Mouse (Mus musculus): ENCODE measurements around the gene Npas2. TPM values are rescaled to one million over a fixed set of nuclear protein-coding genes. Genes with fewer than 3 reads are reported as not detected.

Npas2 gene
- total and polyA plus RNA-seq, 3 experiments, result 1.8 to 10.0 (median 3.7) TPM

GRCm38 (mm10) chr1:39340156-39340555 lies 146.6 kb downstream of the Npas2 start:
- intact Hi-C loops (cut with DNase I), result loop anchor here (1.0 to 5.0 kb wide), 3 partner anchors 143 to 339 kb away; no protein-coding TSS in a partner anchor
- 43% methylated on average over 6 of the region's 6 CpGs for WGBS
- no peak overlapping the region for H3K4me3 ChIP-seq
- no peak overlapping the region for H3K9ac ChIP-seq (ENCODE audit: low read depth, low read length)
- H3K27me3 ChIP-seq (ENCODE audit: control insufficient read depth, insufficient read depth, low read length), result no peaks in the 10 kb centered on the region
- TF ChIP-seq POLR2A (IDR thresholded peaks at IDR 0.05; ENCODE audit: insufficient read depth, low read depth, low read length) (no peak), EP300 (IDR thresholded peaks at IDR 0.05; ENCODE audit: insufficient read depth, low read depth, low read length) (no peak)
- H3K4me1 ChIP-seq (ENCODE audit: control insufficient read depth, insufficient read depth, low read length), result no peaks in the 10 kb centered on the region
- no peak overlapping the region for H3K27ac ChIP-seq
- no peak for DNase-seq
- no peaks in the 10 kb centered on the region for H3K79me2 ChIP-seq (replicated peaks; ENCODE audit: control insufficient read depth, insufficient read depth, low read length)
- no peaks in the 10 kb centered on the region for H3K36me3 ChIP-seq (ENCODE audit: control insufficient read depth, insufficient read depth, low read length)

DNA sequence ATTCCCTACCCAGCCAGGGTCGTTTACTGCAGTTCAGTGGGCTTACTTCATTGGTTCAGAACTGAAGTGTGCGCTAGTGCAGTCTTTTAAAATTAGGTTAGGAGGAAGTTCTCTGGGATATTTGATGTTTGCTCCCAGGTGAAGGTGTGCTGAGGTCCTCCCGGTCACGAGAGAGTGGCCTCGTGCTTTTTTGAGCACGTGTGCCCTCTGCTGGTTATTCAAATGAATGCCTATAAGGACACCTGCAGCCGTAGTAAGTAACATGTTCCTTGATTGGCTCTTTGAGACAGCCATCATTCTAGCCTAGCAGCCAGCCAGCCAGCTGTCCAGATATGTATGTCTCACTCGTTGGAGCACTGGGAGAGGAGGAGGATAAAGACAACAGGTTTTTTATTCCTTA lies 147.1 kb downstream of the Npas2 start:
- Histone ChIP-seq H3K27ac (no peak overlapping the region), H3K4me3 (no peak overlapping the region), H3K36me3 (ENCODE audit: control insufficient read depth, insufficient read depth, low read length) (no peaks in the 10 kb centered on the region), H3K27me3 (ENCODE audit: control insufficient read depth, insufficient read depth, low read length) (no peaks in the 10 kb centered on the region), H3K4me1 (ENCODE audit: control insufficient read depth, insufficient read depth, low read length) (no peaks in the 10 kb centered on the region), H3K9ac (ENCODE audit: low read depth, low read length) (no peak overlapping the region), H3K79me2 (replicated peaks; ENCODE audit: control insufficient read depth, insufficient read depth, low read length) (no peaks in the 10 kb centered on the region)
- intact Hi-C loops (cut with DNase I), result loop anchor here (1.0 to 5.0 kb wide), 3 partner anchors 143 to 340 kb away; no protein-coding TSS in a partner anchor
- DNase-seq, result peak; percentile 42 to 54
- WGBS, result 19% methylated on average over 8 of the region's 8 CpGs
- TF ChIP-seq EP300 (IDR thresholded peaks at IDR 0.05; ENCODE audit: insufficient read depth, low read depth, low read length) (0 out of 2 replicates have a peak, but pooled peaks have one; percentile 46), CTCF (IDR thresholded peaks at IDR 0.05) (peak; percentile 86), POLR2A (IDR thresholded peaks at IDR 0.05; ENCODE audit: insufficient read depth, low read depth, low read length) (no peak)

DNA sequence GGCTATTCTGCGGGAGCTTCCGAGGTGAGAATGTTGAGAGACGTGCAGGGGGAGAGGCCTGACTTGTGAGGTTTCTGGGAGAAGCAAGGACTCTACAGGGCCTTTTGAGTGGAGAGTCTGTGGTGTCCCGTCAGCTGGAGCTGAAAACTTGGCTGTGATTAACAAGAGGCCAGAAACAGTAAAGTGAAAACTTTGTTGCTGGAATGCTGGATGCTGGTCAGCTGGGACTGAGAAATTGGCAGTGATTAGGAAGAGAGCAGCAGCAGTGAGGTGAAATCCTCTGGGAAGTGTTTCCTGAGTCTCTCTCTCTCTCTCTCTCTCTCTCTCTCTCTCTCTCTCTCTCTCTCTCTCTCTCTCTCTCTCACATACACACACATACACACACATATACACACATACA lies 148.3 kb downstream of the Npas2 start:
- no peak overlapping the region for H3K27ac ChIP-seq
- no peak overlapping the region for H3K9ac ChIP-seq (ENCODE audit: low read depth, low read length)
- no peak overlapping the region for H3K4me3 ChIP-seq
- intact Hi-C loops (cut with DNase I), result loop anchor here (2.0 to 5.0 kb wide), 2 partner anchors 145 to 341 kb away; no protein-coding TSS in a partner anchor
- WGBS, result 74% methylated on average over 4 of the region's 4 CpGs
- no peak for TF ChIP-seq POLR2A (IDR thresholded peaks at IDR 0.05; ENCODE audit: insufficient read depth, low read depth, low read length)
- no peak for TF ChIP-seq EP300 (IDR thresholded peaks at IDR 0.05; ENCODE audit: insufficient read depth, low read depth, low read length)
- TF ChIP-seq CTCF (IDR thresholded peaks at IDR 0.05), result no peak
- no peaks in the 10 kb centered on the region for H3K27me3 ChIP-seq (ENCODE audit: control insufficient read depth, insufficient read depth, low read length)
- no peaks in the 10 kb centered on the region for H3K36me3 ChIP-seq (ENCODE audit: control insufficient read depth, insufficient read depth, low read length)
- no peaks in the 10 kb centered on the region for H3K79me2 ChIP-seq (replicated peaks; ENCODE audit: control insufficient read depth, insufficient read depth, low read length)
- DNase-seq, result peak in 1 of 2 experiments; percentile 41
- H3K4me1 ChIP-seq (ENCODE audit: control insufficient read depth, insufficient read depth, low read length), result no peaks in the 10 kb centered on the region

- Histone ChIP-seq H3K79me2 (replicated peaks; ENCODE audit: control insufficient read depth, insufficient read depth, low read length) (no peaks in the 10 kb centered on the region), H3K36me3 (ENCODE audit: control insufficient read depth, insufficient read depth, low read length) (no peaks in the 10 kb centered on the region), H3K4me1 (ENCODE audit: control insufficient read depth, insufficient read depth, low read length) (no peaks in the 10 kb centered on the region), H3K27me3 (ENCODE audit: control insufficient read depth, insufficient read depth, low read length) (no peaks in the 10 kb centered on the region), H3K27ac (no peak overlapping the region), H3K4me3 (no peak overlapping the region), H3K9ac (ENCODE audit: low read depth, low read length) (no peak overlapping the region)
- intact Hi-C loops (cut with DNase I), result loop anchor here (5.0 kb wide), 1 partner anchor 146 kb away; no protein-coding TSS in a partner anchor
- WGBS, result 79% methylated on average over 5 of the region's 5 CpGs
- TF ChIP-seq CTCF (IDR thresholded peaks at IDR 0.05) (no peak), POLR2A (IDR thresholded peaks at IDR 0.05; ENCODE audit: insufficient read depth, low read depth, low read length) (no peak), EP300 (IDR thresholded peaks at IDR 0.05; ENCODE audit: insufficient read depth, low read depth, low read length) (no peak)
- no peak for DNase-seq
Observed at GRCm38 (mm10) chr1:39343242-39343641, 149.7 kb downstream of the Npas2 start.

GRCm38 (mm10) chr1:39344981-39345600 lies 151.6 kb downstream of the Npas2 start:
- Histone ChIP-seq H3K4me1 (ENCODE audit: control insufficient read depth, insufficient read depth, low read length) (peaks cover 1% of the 10 kb centered on the region), H3K27me3 (ENCODE audit: control insufficient read depth, insufficient read depth, low read length) (no peaks in the 10 kb centered on the region), H3K27ac (no peak overlapping the region), H3K79me2 (replicated peaks; ENCODE audit: control insufficient read depth, insufficient read depth, low read length) (no peaks in the 10 kb centered on the region), H3K9ac (ENCODE audit: low read depth, low read length) (no peak overlapping the region), H3K4me3 (no peak overlapping the region), H3K36me3 (ENCODE audit: control insufficient read depth, insufficient read depth, low read length) (no peaks in the 10 kb centered on the region)
- DNase-seq, result no peak
- intact Hi-C loops (cut with DNase I), result loop anchor here (5.0 kb wide), 1 partner anchor 148 kb away; no protein-coding TSS in a partner anchor
- WGBS, result 66% methylated on average over 21 of the region's 21 CpGs
- TF ChIP-seq CTCF (IDR thresholded peaks at IDR 0.05) (peak; percentile 29), EP300 (IDR thresholded peaks at IDR 0.05; ENCODE audit: insufficient read depth, low read depth, low read length) (no peak)

GRCm38 (mm10) chr1:39349001-39349400 lies 155.5 kb downstream of the Npas2 start:
- no peaks in the 10 kb centered on the region for H3K79me2 ChIP-seq (replicated peaks; ENCODE audit: control insufficient read depth, insufficient read depth, low read length)
- H3K9ac ChIP-seq (ENCODE audit: low read depth, low read length), result no peak overlapping the region
- TF ChIP-seq EP300 (IDR thresholded peaks at IDR 0.05; ENCODE audit: insufficient read depth, low read depth, low read length) (no peak), CTCF (IDR thresholded peaks at IDR 0.05) (no peak), POLR2A (IDR thresholded peaks at IDR 0.05; ENCODE audit: insufficient read depth, low read depth, low read length) (no peak)
- intact Hi-C loops (cut with DNase I), result no loop called here
- peaks cover 1% of the 10 kb centered on the region for H3K4me1 ChIP-seq (ENCODE audit: control insufficient read depth, insufficient read depth, low read length)
- no peaks in the 10 kb centered on the region for H3K36me3 ChIP-seq (ENCODE audit: control insufficient read depth, insufficient read depth, low read length)
- H3K27me3 ChIP-seq (ENCODE audit: control insufficient read depth, insufficient read depth, low read length), result no peaks in the 10 kb centered on the region
- no peak overlapping the region for H3K4me3 ChIP-seq
- H3K27ac ChIP-seq, result peak overlapping the region; percentile 73
- WGBS, result 39% methylated on average over 1 of the region's 1 CpGs
- DNase-seq, result peak; percentile 36 to 45

Measured in heart, adult 2 months (tissue).